Mouse (Mus musculus): ENCODE data around the gene Olfr1006. TPM values are rescaled to one million over a fixed set of nuclear protein-coding genes. Genes with fewer than 3 reads are reported as not detected.

Gene Olfr1006
- polyA plus RNA-seq, 1 experiment from 2014 or later: not detected

Other genes with a start within 250 kb of the Olfr1006 start
- not detected in 2 replicates for gene Olfr994, start 242.3 kb downstream of the Olfr1006 start, polyA plus RNA-seq (2015; fragmentation: Nextera tagmentation; extraction: Ambion mirVana)
- gene Olfr995, start 235.1 kb downstream of the Olfr1006 start, polyA plus RNA-seq (2015; fragmentation: Nextera tagmentation; extraction: Ambion mirVana): not detected in 2 replicates
- gene 4833423E24Rik, start 159.7 kb downstream of the Olfr1006 start, polyA plus RNA-seq (2015; fragmentation: Nextera tagmentation; extraction: Ambion mirVana): 0.15 TPM in 1 of 2 replicates, not detected in the other
- gene Olfr996, start 99.6 kb downstream of the Olfr1006 start, polyA plus RNA-seq (2015; fragmentation: Nextera tagmentation; extraction: Ambion mirVana): not detected in 2 replicates
- not detected in 2 replicates for gene Olfr998, start 89.8 kb downstream of the Olfr1006 start, polyA plus RNA-seq (2015; fragmentation: Nextera tagmentation; extraction: Ambion mirVana)
- gene Olfr1000, start 66.9 kb downstream of the Olfr1006 start, polyA plus RNA-seq (2015; fragmentation: Nextera tagmentation; extraction: Ambion mirVana): not detected in 2 replicates
- not detected in 2 replicates for gene Olfr1002, start 28.1 kb downstream of the Olfr1006 start, polyA plus RNA-seq (2015; fragmentation: Nextera tagmentation; extraction: Ambion mirVana)
- gene Olfr154, start 14.3 kb downstream of the Olfr1006 start, polyA plus RNA-seq (2015; fragmentation: Nextera tagmentation; extraction: Ambion mirVana): not detected in 2 replicates
- gene Olfr1008, start 10.7 kb upstream of the Olfr1006 start, polyA plus RNA-seq (2015; fragmentation: Nextera tagmentation; extraction: Ambion mirVana): not detected in 2 replicates
- gene Olfr1009, start 36.7 kb upstream of the Olfr1006 start, polyA plus RNA-seq (2015; fragmentation: Nextera tagmentation; extraction: Ambion mirVana): not detected in 2 replicates
- gene Olfr1012, start 84.0 kb upstream of the Olfr1006 start, polyA plus RNA-seq (2015; fragmentation: Nextera tagmentation; extraction: Ambion mirVana): not detected in 2 replicates
- gene Olfr1013, start 88.3 kb upstream of the Olfr1006 start, polyA plus RNA-seq (2015; fragmentation: Nextera tagmentation; extraction: Ambion mirVana): not detected in 2 replicates
- gene Olfr1014, start 93.9 kb upstream of the Olfr1006 start, polyA plus RNA-seq (2015; fragmentation: Nextera tagmentation; extraction: Ambion mirVana): not detected in 2 replicates
- gene Olfr1015, start 103.2 kb upstream of the Olfr1006 start, polyA plus RNA-seq (2015; fragmentation: Nextera tagmentation; extraction: Ambion mirVana): not detected in 2 replicates
- not detected in 2 replicates for gene Olfr1016, start 123.8 kb upstream of the Olfr1006 start, polyA plus RNA-seq (2015; fragmentation: Nextera tagmentation; extraction: Ambion mirVana)
- not detected in 2 replicates for gene Olfr1018, start 139.7 kb upstream of the Olfr1006 start, polyA plus RNA-seq (2015; fragmentation: Nextera tagmentation; extraction: Ambion mirVana)
- gene Olfr1019, start 166.7 kb upstream of the Olfr1006 start, polyA plus RNA-seq (2015; fragmentation: Nextera tagmentation; extraction: Ambion mirVana): not detected in 2 replicates
- gene Olfr1020, start 168.3 kb upstream of the Olfr1006 start, polyA plus RNA-seq (2015; fragmentation: Nextera tagmentation; extraction: Ambion mirVana): not detected in 2 replicates
- gene Olfr1022, start 189.8 kb upstream of the Olfr1006 start, polyA plus RNA-seq (2015; fragmentation: Nextera tagmentation; extraction: Ambion mirVana): not detected in 2 replicates
- gene Olfr1023, start 206.9 kb upstream of the Olfr1006 start, polyA plus RNA-seq (2015; fragmentation: Nextera tagmentation; extraction: Ambion mirVana): not detected in 2 replicates
- gene Olfr1024, start 226.3 kb upstream of the Olfr1006 start, polyA plus RNA-seq (2015; fragmentation: Nextera tagmentation; extraction: Ambion mirVana): not detected in 2 replicates
- gene Olfr1025-ps1, start 236.4 kb upstream of the Olfr1006 start, polyA plus RNA-seq (2015; fragmentation: Nextera tagmentation; extraction: Ambion mirVana): not detected in 2 replicates
- not detected in 2 replicates for gene Olfr1026, start 242.8 kb upstream of the Olfr1006 start, polyA plus RNA-seq (2015; fragmentation: Nextera tagmentation; extraction: Ambion mirVana)